Comparison of ENCODE assay signal across 9 mouse cellular contexts in the genomic region with DNA sequence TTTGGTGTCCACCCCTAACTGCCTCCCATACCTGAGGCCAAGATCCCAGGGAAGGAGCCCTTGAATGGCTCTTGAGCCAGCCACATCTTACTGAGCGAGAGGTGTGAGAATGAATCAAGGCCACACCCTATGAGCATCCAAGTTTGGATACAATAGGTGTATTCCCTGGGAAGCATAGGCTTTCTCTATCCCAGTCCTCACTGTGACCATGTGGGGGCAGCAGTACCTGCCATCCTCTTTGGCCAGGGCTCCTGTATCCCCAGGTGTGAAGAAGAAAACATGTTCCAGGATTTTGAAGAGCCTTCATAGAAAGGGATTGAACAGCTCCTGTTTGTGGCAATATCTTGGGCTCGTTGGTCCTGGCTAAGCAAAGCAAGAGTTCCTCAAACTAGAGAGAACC. TPM values are rescaled to one million over a fixed set of nuclear protein-coding genes. Genes with fewer than 3 reads are reported as not detected.
DNase-seq lines count a peak whose midpoint lies in the region; ATAC-seq and TF ChIP-seq lines count a peak whose summit lies in the region.
"Had no signal": no experiment of that assay in that cellular context is flagged by ENCODE, and none has a peak within 500 bp of the region (broad histone marks: within the 10 kb centered on the region; RNA-seq: fewer than 3 reads in every experiment).

No protein-coding gene starts in this region.

- no peak for DNase-seq in heart, postnatal 36 days
- DNase-seq in thymus, postnatal 4 days = peak; percentile 35
- no peak for DNase-seq in thymus, postnatal 25 days
- peak; percentile 62 for DNase-seq in stomach, postnatal 0 days (ENCODE audit: low spot score)
- no peak for DNase-seq in gastrocnemius, postnatal 10 days
- no peak for DNase-seq in urinary bladder, postnatal 4 days (ENCODE audit: low spot score in 2 of 2)

- 71% methylated on average over 2 of the region's 2 CpGs for WGBS in heart, embryonic 15.5 days
- WGBS in stomach, postnatal 0 days = 70% methylated on average over 2 of the region's 2 CpGs

- intact Hi-C loops in heart, postnatal 36 days (cut with DNase I) = loop anchor here (2.0 to 5.0 kb wide), 3 partner anchors 61 to 158 kb away; a partner anchor contains a TSS

- H3K9me3 ChIP-seq in heart, embryonic 15.5 days (replicated peaks) = no peaks in the 10 kb centered on the region
- H3K9me3 ChIP-seq in stomach, postnatal 0 days (ENCODE audit: control insufficient read depth, low read length) = no peaks in the 10 kb centered on the region
- H3K9me3 ChIP-seq: midbrain, embryonic 13.5 days had no signal

- H3K4me3 ChIP-seq in heart, embryonic 15.5 days = no peak overlapping the region
- no peak overlapping the region for H3K4me3 ChIP-seq in cortical plate, adult 2 months (ENCODE audit: insufficient read depth, low read length)
- no peak overlapping the region for H3K4me3 ChIP-seq in stomach, postnatal 0 days (ENCODE audit: low read depth, low read length)
- H3K4me3 ChIP-seq: midbrain, embryonic 13.5 days had no signal

- H3K4me1 ChIP-seq in heart, embryonic 15.5 days (replicated peaks) = peaks cover 73% of the 10 kb centered on the region
- peaks cover 2% of the 10 kb centered on the region; the same call in 1 of the 2 replicates for H3K4me1 ChIP-seq in cortical plate, adult 2 months (ENCODE audit: control insufficient read depth, insufficient read depth, low read length)
- H3K4me1 ChIP-seq in stomach, postnatal 0 days (replicated peaks; ENCODE audit: control insufficient read depth, insufficient read depth) = peaks cover 8% of the 10 kb centered on the region

- H3K4me2 ChIP-seq in heart, embryonic 15.5 days = no peak overlapping the region
- no peak overlapping the region for H3K4me2 ChIP-seq in stomach, postnatal 0 days (replicated peaks; ENCODE audit: low read depth)
- H3K4me2 ChIP-seq: midbrain, embryonic 13.5 days had no signal

- H3K36me3 ChIP-seq in heart, embryonic 15.5 days = 0 out of 2 replicates have a peak, but pooled peaks cover 2% of the 10 kb centered on the region
- H3K36me3 ChIP-seq in stomach, postnatal 0 days (ENCODE audit: control insufficient read depth, insufficient read depth, low read length) = no peaks in the 10 kb centered on the region
- H3K36me3 ChIP-seq: midbrain, embryonic 13.5 days had no signal

- ATAC-seq in heart, embryonic 15.5 days (replicated peaks; ENCODE audit: insufficient number of reproducible peaks, insufficient read depth, low FRiP score, low read depth) = no peak
- ATAC-seq in stomach, postnatal 0 days (ENCODE audit: low FRiP score, low TSS enrichment) = no peak
- ATAC-seq: midbrain, embryonic 13.5 days had no signal

- no peak overlapping the region for H3K9ac ChIP-seq in heart, embryonic 15.5 days
- H3K9ac ChIP-seq in stomach, postnatal 0 days (ENCODE audit: low read length) = no peak overlapping the region
- H3K9ac ChIP-seq: midbrain, embryonic 13.5 days had no signal

- no peak for TF ChIP-seq EP300 in stomach, postnatal 0 days (optimal IDR thresholded peaks at IDR 0.05)

- H3K27me3 ChIP-seq in heart, embryonic 15.5 days = no peaks in the 10 kb centered on the region
- H3K27me3 ChIP-seq in stomach, postnatal 0 days (ENCODE audit: control insufficient read depth, insufficient read depth, low read length) = no peaks in the 10 kb centered on the region

- H3K27ac ChIP-seq in heart, embryonic 15.5 days = peak overlapping the region; percentile 90
- H3K27ac ChIP-seq in cortical plate, adult 2 months (ENCODE audit: insufficient read depth, low read length) = no peak overlapping the region
- H3K27ac ChIP-seq in stomach, postnatal 0 days (replicated peaks) = no peak overlapping the region
- H3K27ac ChIP-seq: midbrain, embryonic 13.5 days had no signal

- TF ChIP-seq CTCF in cortical plate, adult 2 months (IDR thresholded peaks at IDR 0.05; ENCODE audit: extremely low read depth, insufficient read depth, low read length) = 0 out of 2 replicates have a peak, but pooled peaks have one; percentile 10
- TF ChIP-seq CTCF in stomach, postnatal 0 days (IDR thresholded peaks at IDR 0.05; ENCODE audit: low read depth) = peak; percentile 71

- TF ChIP-seq POLR2A in cortical plate, adult 2 months (IDR thresholded peaks at IDR 0.05; ENCODE audit: extremely low read depth, insufficient read depth, low read length) = no peak

RNA-seq across cellular contexts. Expression of a gene that starts 1.8 kb away (rescaled TPM):
- polyA plus RNA-seq in heart, embryonic 15.5 days (2015; fragmentation: Nextera tagmentation; extraction: Ambion mirVana) = 39.4 and 43.9 TPM in 2 replicates
- 10 to 100 TPM; 37.8 to 39.8 TPM for total RNA-seq in heart, postnatal 36 days (2021)
- polyA plus RNA-seq in cortical plate, adult 2 months (2012; rRNA removed) = 44.5 and 44.6 TPM in 2 replicates
- 27.5 and 31.2 TPM in 2 replicates for polyA plus RNA-seq in stomach, postnatal 0 days (2015; fragmentation: Nextera tagmentation; extraction: Ambion mirVana)
- total RNA-seq in gastrocnemius, postnatal 10 days (2021) = 1 to 10 TPM; 8.7 to 9.1 TPM

RNA-seq across cellular contexts. Expression of a gene that starts 38.1 kb away (rescaled TPM):
- 21.8 and 30.0 TPM in 2 replicates for polyA plus RNA-seq in heart, embryonic 15.5 days (2015; fragmentation: Nextera tagmentation; extraction: Ambion mirVana)
- 1 to 10 TPM; 7.9 to 8.7 TPM for total RNA-seq in heart, postnatal 36 days (2021)
- 12.9 and 13.6 TPM in 2 replicates for polyA plus RNA-seq in cortical plate, adult 2 months (2012; rRNA removed)
- 14.7 and 14.8 TPM in 2 replicates for polyA plus RNA-seq in stomach, postnatal 0 days (2015; fragmentation: Nextera tagmentation; extraction: Ambion mirVana)
- total RNA-seq in gastrocnemius, postnatal 10 days (2021) = 10 to 100 TPM; 15.0 to 18.9 TPM

RNA-seq across cellular contexts. Expression of a gene that starts 38.2 kb away (rescaled TPM):
- 0.19 and 0.25 TPM in 2 replicates for polyA plus RNA-seq in heart, embryonic 15.5 days (2015; fragmentation: Nextera tagmentation; extraction: Ambion mirVana)
- total RNA-seq in heart, postnatal 36 days (2021) = under 1 TPM; 0.11 to 0.14 TPM
- 0.98 and 1.1 TPM in 2 replicates for polyA plus RNA-seq in cortical plate, adult 2 months (2012; rRNA removed)
- polyA plus RNA-seq in stomach, postnatal 0 days (2015; fragmentation: Nextera tagmentation; extraction: Ambion mirVana) = 0.36 and 0.58 TPM in 2 replicates
- 1 to 10 TPM in 1 of 2 experiments, under 1 TPM in 1; 0.59 to 1.1 TPM for total RNA-seq in gastrocnemius, postnatal 10 days (2021)

RNA-seq across cellular contexts. Expression of a gene that starts 59.2 kb away (rescaled TPM):
- polyA plus RNA-seq in heart, embryonic 15.5 days (2015; fragmentation: Nextera tagmentation; extraction: Ambion mirVana) = 1,879 and 1,985 TPM in 2 replicates
- total RNA-seq in heart, postnatal 36 days (2021) = 1,000 to 10,000 TPM; 2,889 to 3,152 TPM
- 5,395 and 6,156 TPM in 2 replicates for polyA plus RNA-seq in cortical plate, adult 2 months (2012; rRNA removed)
- 2,976 and 2,992 TPM in 2 replicates for polyA plus RNA-seq in stomach, postnatal 0 days (2015; fragmentation: Nextera tagmentation; extraction: Ambion mirVana)
- total RNA-seq in gastrocnemius, postnatal 10 days (2021) = 1,000 to 10,000 TPM; 2,152 to 2,273 TPM

Comparison
In these comparisons a context has a peak if more than half of its experiments do, and no peak if none do; other contexts are left out.
1. DNase-seq: peak in thymus, postnatal 4 days (single experiment) and stomach, postnatal 0 days (single experiment); none in heart, postnatal 36 days (0 of 2), thymus, postnatal 25 days (single experiment), gastrocnemius, postnatal 10 days (single experiment) and urinary bladder, postnatal 4 days (0 of 2).